Mouse (Mus musculus) left cerebral cortex, postnatal 10 days (tissue): ENCODE measurements around the gene Mak. TPM values are rescaled to one million over a fixed set of nuclear protein-coding genes. Genes with fewer than 3 reads are reported as not detected.

Experiments used
- DNase-seq, 2 experiments: peaks; one replicate each; pipeline ENCODE4 v3.0.0; 2021 to 2022; ENCODE audit warnings: low spot score in 2 of 2, mixed read lengths in 1 of 2; ENCODE audit errors: extremely low spot score in 1 of 2
- intact Hi-C: fragments of 180-260 bp; cut with DNase I; formaldehyde crosslinking; loops from one replicate; pipeline ENCODE4 v1.15.1; 2025
- total RNA-seq, 2 experiments: library from RNA; stranded (reverse); gene quantifications; 2 replicates each; pipeline ENCODE4 v1.2.3; 2021

Gene Mak
- 1 to 10 TPM; 1.2 to 2.1 TPM for total RNA-seq

DNA sequence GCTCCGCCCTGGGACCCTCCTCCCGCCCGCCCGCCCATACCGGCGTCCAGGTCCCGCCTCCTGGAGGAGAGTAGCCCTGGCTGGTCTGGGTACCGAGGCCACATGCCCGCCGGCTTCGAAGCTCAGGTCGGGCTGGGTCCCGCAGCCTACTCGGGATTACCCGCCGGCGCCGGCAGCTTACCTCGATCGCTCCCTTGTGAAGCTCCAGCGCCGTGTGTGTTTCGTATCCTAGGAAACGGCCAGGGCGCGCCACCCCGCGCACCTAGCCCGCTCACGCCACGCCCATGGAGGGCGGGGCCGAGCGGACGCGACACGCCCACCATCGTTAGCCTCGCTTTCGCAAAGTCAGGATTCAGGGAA lies at the start of gene Mak:
Gene Mak, minus strand, starts transcription at position 286 of the 360 bp plus-strand sequence.
- DNase-seq, result peak; percentile 35 to 63

DNA sequence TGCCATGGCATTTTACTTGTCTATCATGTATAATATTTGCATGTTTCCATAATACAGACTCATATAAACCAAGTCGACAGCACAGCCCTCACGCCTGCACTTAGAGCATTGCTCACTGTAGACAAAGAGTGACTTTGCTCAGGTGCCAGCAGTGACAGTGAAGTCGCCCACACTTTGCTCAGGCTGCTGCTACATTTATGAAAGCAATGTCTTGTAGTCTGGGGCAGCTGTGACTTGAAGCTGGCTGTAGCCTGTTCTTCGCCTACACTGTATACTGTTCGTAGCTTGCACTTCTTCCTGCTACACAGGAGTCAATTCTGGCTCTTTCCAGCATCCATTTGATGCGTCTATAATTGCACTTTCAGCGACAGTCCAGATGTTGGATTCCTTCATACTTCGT lies 49.6 kb upstream of the Mak start:
- intact Hi-C loops, result no loop called here
- no peak for DNase-seq

More for the DNA sequence above, at the start of gene Mak:
- intact Hi-C loops, result no loop called here

DNA sequence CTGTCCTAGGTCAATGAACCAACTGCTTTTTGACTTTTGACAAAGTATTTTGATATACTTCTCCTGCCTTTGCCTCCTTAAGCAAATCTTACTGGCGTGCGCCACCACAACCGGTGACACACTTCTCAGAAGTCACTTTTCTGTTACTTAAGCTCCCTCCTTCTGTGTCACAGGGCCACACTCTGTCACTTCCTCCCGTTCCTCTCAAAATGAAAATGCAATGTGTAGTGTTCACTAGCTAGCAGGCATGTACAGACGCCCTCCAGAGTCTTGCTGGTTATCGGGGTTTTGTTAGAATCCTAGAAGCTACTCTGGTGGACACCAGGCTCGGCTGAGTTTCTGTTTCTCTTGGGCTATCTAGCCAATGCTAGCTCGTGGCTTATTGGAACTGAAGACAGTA lies 48.8 kb upstream of the Mak start:
- intact Hi-C loops, result no loop called here
- no peak for DNase-seq

DNA sequence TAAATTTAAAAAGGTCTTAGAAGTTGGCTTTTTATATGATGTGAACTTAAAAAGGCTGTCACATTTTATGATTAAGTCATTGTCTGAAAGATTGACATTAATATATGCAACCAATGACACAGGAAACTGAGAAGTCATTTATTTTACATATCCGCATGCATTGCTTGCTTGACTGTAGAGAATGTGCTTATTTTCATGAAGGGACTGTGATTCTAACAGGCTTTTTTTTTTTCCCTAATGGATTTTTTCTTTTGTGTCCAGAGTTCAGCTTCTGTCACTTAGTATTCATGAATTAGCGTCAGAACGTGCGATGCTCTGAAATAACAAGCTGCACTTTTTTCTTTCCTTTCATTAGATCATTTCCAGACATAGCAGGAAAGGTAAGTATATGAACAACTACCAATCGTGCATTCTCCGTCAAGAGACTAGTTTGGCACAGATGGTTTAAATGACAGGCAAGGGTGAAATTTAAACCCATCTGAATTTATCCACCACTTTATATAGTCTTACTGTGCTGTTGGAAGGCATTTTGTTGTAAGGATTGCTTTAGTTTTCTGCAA lies 44.2 kb upstream of the Mak start:
- no peak for DNase-seq
- intact Hi-C loops, result no loop called here

DNA sequence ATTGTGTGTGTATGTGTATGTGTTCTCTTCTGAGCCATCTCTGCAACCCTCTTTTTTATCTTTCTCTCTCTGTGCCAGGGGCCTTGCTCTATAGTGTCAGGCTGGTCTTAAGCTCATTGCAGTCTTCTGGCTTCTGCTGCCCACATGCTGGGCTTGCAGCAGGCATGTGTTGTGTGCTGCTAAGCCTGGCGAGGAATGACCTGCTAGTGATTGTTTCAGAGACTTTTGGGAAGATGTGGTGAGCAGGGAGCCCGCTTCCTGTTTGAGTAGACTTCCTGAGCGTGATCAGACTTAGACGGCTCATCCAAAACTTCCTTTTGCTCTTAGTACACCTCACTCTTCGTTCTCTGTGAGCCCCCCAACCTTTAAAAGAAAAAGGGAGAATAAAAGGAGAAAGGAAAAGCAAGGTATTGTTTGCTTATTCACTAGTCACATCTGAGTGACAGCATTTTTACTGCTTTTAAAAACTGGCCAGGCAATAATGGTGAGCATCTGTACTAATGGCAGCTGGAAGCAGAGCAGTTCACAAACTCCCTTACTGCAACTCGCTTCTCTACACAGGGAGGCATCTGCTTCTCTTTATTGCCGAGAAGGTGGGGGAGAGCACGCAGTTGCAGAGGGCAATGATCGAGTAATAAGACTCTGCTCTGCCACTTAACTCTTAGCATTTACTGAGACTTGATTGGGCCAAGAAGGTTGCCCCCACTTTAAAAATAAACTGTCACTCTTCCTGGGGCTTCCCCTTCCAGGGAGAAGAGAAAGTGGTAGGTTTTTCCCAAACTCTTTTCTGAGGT lies 39.8 kb upstream of the Mak start:
- intact Hi-C loops, result no loop called here
- no peak for DNase-seq

DNA sequence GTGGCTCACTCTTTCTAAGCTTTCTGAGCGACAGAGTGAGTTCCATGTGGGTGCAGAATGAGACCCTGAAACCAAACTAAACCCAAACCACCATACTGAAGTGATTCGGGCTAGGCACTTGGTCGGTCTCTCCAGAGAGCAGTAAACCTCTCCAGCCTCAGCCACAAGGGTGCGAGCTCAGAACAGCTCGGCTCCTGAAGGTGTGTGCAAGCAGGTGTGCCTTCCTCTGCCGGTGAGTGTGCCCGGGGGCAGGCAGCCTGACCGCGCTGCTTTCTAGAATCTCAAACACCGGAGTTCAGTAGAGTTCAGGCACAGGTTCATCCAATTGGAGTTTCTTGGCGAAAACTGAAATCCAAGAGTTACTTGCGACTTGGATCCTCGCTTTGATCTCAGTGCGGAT lies 34.4 kb upstream of the Mak start, which contains the start of gene Sycp2l:
Gene Sycp2l, plus strand, starts transcription at position 368 of the 400 bp plus-strand sequence.
- DNase-seq, result no peak
- intact Hi-C loops, result no loop called here

DNA sequence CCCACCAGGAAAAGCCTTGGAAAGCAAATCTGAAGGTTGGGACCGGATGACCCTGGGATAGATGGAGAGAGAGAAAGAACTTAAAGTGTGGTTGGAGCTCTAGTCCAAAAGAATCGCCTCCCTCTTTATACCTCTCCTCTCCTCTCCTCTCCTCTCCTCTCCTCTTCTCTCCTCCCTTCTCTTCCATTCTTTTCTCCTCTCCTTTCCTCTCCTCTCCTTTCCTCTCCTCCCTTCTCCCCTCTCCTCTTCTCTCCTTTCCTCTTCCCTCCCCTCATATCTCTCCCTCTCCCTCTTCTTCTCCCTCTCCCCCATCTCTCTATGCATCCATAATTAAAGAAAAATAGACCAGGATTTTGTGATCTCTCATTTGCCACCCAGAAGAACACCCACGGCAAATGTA lies 31.4 kb upstream of the Mak start, which contains the start of gene Gcm2:
Gene Gcm2, minus strand, starts transcription at position 101 of the 400 bp plus-strand sequence.
- no peak for DNase-seq
- intact Hi-C loops, result no loop called here

DNA sequence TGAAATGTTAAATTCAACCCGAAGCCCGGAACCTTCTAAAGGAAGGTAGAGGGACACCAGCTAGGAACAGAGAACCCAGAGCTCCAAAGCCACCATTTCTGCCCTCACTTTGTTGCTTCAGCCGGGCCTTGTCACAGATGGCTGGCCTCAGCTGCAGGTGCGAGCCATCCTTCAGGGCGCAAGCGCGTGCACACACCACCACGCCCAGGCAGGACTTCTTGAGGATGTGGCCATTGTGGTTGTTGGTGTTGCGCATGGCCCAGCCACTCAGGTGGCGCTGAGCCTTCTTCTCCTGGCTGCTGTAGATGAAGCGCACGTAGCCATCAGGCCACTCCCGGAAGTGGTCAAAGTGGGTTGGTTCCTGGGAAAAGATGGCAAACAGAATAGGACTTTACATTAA lies 26.0 kb upstream of the Mak start:
- intact Hi-C loops, result no loop called here

DNA sequence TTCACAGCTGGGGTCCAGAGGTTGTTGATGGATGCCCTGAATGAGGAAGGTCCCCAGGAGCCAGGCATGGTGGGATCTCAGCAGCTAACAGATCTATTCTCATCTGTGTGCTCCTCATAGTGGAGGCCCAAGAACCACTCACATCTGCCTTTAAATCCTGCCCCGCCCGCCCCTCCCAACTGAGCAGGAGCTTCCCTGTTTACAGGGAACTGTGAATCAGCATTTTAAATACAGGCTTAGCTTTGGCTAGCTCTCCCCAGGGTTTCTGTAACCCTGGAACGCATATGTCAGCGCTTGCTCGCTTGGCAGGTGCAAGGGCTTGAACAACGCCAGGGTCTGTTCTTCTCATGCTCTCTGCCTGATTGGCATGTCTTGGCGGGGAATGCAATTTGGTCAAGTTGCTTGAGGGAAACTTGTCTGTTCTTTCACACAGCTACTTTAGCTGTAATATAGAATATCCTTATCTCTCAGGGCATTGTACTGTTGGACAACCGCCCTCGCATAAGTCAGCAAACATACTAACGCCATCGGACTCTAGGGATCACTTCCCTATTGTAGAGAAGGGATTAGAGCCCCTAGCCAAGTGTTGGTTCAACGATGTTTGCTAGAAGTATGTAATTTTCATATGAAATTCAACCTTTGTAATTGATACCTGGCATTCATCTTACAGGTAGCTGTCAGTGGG lies 24.5 kb upstream of the Mak start:
- DNase-seq, result no peak
- intact Hi-C loops, result no loop called here

More for the DNA sequence above, 26.0 kb upstream of the Mak start:
- DNase-seq, result no peak

DNA sequence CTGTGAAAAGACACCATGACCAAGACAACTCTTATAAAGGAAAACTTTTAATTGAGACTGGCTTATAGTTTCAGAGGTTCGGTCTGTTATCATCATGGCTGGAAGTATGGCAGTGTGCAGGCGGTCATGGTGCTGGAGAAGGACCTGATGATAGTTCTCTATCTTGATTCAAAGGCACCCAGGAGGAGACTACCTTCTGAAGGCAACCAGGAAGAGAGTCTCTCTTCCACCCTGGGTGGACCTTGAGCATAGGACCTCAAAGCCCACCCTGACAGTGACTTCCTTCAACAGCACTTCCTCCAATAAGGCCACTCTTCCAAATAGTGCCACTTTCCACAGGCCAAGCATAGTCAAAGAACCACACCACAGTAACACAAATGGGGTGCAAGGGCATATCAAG lies 20.5 kb upstream of the Mak start:
- intact Hi-C loops, result no loop called here
- DNase-seq, result no peak

DNA sequence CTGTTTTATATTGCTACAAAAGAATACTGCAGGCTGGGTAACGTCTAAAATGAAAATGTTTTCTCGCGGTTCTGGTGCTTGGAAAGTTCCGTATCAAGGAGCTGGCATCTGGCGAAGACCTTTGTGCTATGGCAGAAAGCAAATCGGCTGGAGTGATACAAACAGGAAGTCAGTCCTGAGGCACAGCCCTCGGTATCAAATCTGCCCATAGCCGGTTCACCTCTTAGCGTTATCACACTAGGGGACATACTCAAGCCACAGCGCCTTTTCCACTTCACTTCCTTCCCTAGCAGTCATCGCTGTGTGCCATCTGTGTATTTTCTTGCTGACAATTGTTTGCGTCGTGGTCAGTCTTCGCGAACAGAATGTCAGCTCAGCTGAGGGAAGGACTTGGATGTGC lies 18.8 kb upstream of the Mak start:
- no peak for DNase-seq
- intact Hi-C loops, result no loop called here

DNA sequence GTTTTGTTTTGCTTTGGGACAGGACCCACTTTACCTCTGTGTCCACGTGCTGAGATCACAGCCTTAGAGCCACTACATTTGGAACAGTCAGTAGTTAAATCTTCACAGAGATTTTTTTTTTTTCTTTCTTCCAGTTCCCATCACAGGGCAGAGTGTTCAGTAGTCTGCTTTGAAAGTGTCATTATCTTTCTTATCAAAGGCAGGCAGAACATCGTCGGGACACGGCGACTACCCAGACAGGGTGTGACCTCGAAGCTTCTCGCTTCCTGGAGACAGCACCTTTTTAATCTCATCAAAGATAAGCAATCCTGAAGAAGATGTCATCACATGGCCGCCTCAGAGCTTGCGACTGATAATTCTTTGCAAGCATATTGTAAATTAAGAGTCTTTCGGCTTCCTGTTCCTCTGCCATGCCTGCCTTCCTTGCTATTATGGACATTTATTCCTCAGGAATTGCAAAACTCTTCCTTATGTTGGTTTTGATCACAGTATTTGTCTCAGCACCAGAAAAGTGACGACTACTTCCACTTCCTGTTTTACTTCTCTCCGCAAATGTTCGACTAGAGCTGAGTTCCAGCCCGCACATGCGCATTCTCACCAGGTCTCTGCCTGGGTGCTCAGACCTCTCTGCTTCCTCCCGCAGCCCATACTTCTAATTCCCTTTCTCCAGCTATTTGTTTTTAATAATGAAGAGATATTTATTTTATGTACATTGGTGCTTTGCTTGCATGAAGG lies 18.0 kb upstream of the Mak start:
- DNase-seq, result no peak
- intact Hi-C loops, result no loop called here

DNA sequence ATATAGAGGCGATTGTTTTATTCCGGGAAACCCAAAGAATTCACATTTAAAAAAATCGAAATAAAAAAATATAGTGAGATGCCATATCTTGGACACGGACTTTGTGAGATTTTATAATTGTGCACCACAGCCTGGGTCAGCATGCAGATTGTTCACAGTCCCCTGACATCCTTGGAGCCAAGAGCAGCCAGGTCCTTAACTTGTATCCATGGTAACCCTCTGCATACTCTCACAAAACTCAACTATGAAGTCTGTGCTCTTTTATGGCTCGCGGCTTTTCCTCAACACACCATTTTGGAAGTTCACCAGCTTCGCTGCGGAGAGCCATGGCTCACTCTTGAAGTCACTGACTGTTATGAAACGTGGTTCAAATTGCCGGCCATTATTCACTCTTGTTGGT lies 14.7 kb upstream of the Mak start:
- intact Hi-C loops, result loop anchor here (5.0 kb wide), 1 partner anchor 38 kb away; no protein-coding TSS in a partner anchor
- DNase-seq, result no peak

DNA sequence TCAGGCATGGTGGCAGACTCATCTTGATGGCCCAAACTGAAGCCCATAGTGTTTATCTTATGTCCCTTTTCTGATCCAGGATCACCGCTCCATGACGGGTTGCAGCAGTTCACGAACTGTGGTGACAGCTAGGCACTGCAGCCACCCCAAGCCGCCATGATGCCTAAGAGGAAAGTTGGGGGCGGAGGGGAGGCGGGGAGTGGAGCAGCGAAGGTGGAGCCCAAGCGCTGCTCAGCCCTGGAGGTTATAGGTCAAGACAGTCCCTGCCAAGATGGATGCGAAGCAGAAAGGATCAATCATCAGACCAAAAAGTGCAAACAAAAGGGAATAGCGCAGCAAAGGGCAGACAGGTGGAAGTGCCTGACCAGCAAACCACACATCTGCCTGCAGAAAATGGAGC lies 11.8 kb upstream of the Mak start:
- no peak for DNase-seq

DNA sequence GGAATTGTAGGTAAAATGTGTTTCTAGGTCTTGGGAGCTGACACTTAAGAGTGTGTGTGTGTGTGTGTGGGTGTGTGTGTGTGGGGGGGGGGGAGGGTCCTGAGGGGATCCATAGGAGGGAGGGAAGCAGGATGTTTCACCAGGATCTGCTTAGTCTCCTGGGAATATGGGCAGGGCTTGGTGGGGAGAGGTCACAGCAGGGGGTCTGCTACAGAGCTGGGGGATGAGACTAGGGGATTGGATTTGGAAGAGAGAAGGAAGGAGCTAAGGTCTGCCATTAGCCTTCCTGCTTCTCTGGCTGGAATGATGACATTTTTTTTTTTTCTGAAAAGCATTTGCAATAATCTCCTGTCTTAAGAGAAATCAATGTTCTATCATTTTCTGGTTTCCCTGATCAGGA lies 9.2 kb upstream of the Mak start:
- no peak for DNase-seq
- intact Hi-C loops, result loop anchor here (10.0 kb wide), 1 partner anchor 486 kb away; no protein-coding TSS in a partner anchor

More for the DNA sequence above, 11.8 kb upstream of the Mak start:
- intact Hi-C loops, result loop anchor here (5.0 kb wide), 1 partner anchor 41 kb away; no protein-coding TSS in a partner anchor

DNA sequence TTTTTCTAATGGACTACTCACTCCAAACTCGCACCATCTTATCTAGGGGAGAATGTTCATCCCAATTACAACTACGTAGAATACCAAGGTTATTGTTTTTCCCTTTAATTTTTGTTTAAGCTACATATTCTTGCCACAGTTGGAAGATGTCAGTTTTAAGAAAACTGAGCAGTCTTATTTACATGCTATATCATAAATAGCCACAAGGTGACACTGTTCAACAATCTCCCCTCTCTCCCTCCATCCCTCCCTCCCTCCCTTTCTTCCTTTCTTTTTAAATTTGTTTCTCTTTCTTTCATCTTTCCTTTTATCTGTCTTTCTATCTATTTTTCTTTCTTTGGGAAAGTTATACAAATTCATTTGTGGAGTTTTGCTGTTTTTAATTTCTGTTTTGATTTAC lies 5.6 kb upstream of the Mak start:
- intact Hi-C loops, result loop anchor here (2.0 to 10.0 kb wide), 2 partner anchors 154 to 490 kb away; no protein-coding TSS in a partner anchor
- DNase-seq, result no peak

DNA sequence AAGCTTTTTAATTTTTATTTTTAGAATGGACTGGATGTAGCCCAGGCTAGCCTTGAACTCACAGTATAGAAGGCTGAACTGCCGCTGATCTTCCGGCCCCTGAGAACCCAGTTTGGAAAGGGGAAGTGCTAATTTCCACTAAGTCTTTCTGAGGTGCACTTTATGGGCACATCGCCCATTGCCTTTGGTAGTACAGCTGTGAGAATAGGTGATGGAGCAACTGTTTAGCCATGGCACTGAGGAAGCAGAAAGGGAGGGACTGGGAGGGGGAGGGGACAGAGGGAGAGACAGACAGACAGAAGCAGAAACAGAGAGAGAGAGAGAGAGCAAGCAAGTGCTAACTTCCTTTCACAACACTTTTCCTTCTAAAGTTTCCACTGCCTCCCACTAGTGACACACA lies 5.0 kb upstream of the Mak start:
- intact Hi-C loops, result loop anchor here (2.0 to 10.0 kb wide), 2 partner anchors 154 to 490 kb away; no protein-coding TSS in a partner anchor
- no peak for DNase-seq

DNA sequence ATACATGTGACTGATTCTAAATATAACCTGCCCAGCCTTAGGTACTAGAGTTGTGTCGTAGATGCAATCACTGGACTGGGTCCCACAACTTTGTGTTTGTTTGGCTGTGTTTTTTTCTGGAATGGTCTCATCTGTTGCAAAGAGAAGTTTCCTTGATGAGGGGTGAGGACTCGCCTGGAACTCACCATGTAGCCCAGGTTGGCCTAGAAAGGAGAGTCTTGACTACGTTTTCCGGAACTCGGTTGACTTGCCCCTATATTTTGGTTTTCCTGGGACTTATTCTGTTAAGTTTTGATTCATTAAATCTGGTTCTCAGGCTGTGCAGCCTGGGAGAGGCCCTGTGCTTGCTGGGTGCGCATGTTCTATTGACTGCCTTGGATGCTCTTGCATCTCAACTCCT lies 1.2 kb upstream of the Mak start:
- no peak for DNase-seq
- intact Hi-C loops, result loop anchor here (10.0 kb wide), 1 partner anchor 494 kb away; no protein-coding TSS in a partner anchor

DNA sequence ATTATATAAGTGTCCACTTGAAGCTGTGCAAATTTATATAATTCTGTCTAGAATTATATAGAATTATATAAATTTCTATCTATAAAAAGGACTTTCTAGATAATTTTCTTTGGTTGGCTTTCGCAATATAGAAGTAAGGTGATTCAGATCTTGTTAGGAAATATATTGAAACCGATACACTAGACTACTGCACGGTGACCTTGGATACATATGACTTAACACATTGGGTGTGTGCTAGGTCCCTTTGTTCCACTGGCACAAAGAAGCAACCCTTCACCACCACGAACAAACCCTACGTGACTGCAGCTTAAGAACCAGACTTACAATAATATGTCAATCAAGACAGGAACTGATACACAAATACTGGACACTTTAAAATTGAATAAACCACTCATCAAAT lies 353 bp upstream of the Mak start:
- intact Hi-C loops, result loop anchor here (10.0 kb wide), 1 partner anchor 495 kb away; no protein-coding TSS in a partner anchor
- DNase-seq, result no peak
